Mouse (Mus musculus): ENCODE results near the gene Lrmda.

The Lrmda gene

GRCm38 (mm10) chr14:22335101-22335820, 315.7 kb downstream of the Lrmda start:
- DNase-seq, result peak; percentile 58 to 64

- no peak for DNase-seq
Measured at GRCm38 (mm10) chr14:22339176-22339575, 319.7 kb downstream of the Lrmda start.

- DNase-seq, result no peak
Measured at GRCm38 (mm10) chr14:22343357-22343756, 323.8 kb downstream of the Lrmda start.

- no peak for DNase-seq
Measured at GRCm38 (mm10) chr14:22345248-22345647, 325.7 kb downstream of the Lrmda start.

- DNase-seq, result no peak
Measured at GRCm38 (mm10) chr14:22353626-22354025, 334.1 kb downstream of the Lrmda start.

GRCm38 (mm10) chr14:22354769-22355574, 335.5 kb downstream of the Lrmda start:
- DNase-seq, result no peak

GRCm38 (mm10) chr14:22357991-22358503, 338.5 kb downstream of the Lrmda start:
- no peak for DNase-seq

- no peak for DNase-seq
Measured at GRCm38 (mm10) chr14:22364010-22364748, 344.7 kb downstream of the Lrmda start.

- no peak for DNase-seq
Measured at GRCm38 (mm10) chr14:22364771-22365355, 345.4 kb downstream of the Lrmda start.

GRCm38 (mm10) chr14:22367615-22368014, 348.1 kb downstream of the Lrmda start:
- DNase-seq, result no peak

- DNase-seq, result no peak
Measured at GRCm38 (mm10) chr14:22371136-22371535, 351.6 kb downstream of the Lrmda start.

GRCm38 (mm10) chr14:22372666-22373360, 353.3 kb downstream of the Lrmda start:
- DNase-seq, result no peak

GRCm38 (mm10) chr14:22373361-22373745, 353.8 kb downstream of the Lrmda start:
- no peak for DNase-seq

- no peak for DNase-seq
Measured at GRCm38 (mm10) chr14:22377148-22377547, 357.6 kb downstream of the Lrmda start.

GRCm38 (mm10) chr14:22382101-22382500, 362.6 kb downstream of the Lrmda start:
- DNase-seq, result no peak

GRCm38 (mm10) chr14:22393616-22394015, 374.1 kb downstream of the Lrmda start:
- DNase-seq, result no peak

- no peak for DNase-seq
Measured at GRCm38 (mm10) chr14:22402411-22402810, 382.9 kb downstream of the Lrmda start.

- DNase-seq, result peak in 1 of 2 experiments; percentile 10
Measured at GRCm38 (mm10) chr14:22406623-22407022, 387.1 kb downstream of the Lrmda start.

GRCm38 (mm10) chr14:22410826-22411225, 391.3 kb downstream of the Lrmda start:
- no peak for DNase-seq

- no peak for DNase-seq
Measured at GRCm38 (mm10) chr14:22413220-22413619, 393.7 kb downstream of the Lrmda start.

- DNase-seq, result peak in 1 of 2 experiments; percentile 20
Measured at GRCm38 (mm10) chr14:22417706-22418105, 398.2 kb downstream of the Lrmda start.

- no peak for DNase-seq
Measured at GRCm38 (mm10) chr14:22421668-22422067, 402.2 kb downstream of the Lrmda start.

Measured in kidney, postnatal 36 days (tissue).